Mouse (Mus musculus) layer of hippocampus, adult 18-20 months (tissue): ENCODE measurements at regions not wholly inside any gene's neighbourhood (a gene's known extent, or its start where the extent isn't known, plus 50 kb on each side); places are given as distances from the start of the nearest gene placed in this dataset.
A peak's percentile ranks its signal among the peaks of the same experiment; 100 is the strongest.

Experiments used
- DNase-seq, 2 experiments: peaks; one replicate each; pipeline ENCODE4 v3.0.0; 2022; ENCODE audit warnings: low spot score in 2 of 2

DNA sequence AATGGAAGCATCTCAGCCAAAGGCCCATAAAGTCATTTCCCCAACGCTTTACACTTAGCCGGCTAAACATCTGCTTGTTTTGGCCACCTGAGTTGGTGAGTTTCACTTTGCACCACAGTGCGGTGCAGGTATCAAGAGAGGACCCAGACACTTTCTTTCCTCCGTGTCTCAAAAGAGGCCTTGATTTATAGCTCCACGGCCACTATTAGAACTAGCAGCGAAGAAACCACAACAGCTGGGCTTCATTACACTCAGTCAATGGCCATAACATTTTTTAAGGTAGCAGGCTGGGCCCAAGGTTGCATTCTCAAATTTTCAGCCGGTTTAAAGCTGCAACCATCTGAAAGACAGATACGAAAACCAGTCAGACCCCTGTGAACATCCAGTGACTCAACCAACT, 103.4 kb downstream of the Mreg start:
- no peak for DNase-seq

DNA sequence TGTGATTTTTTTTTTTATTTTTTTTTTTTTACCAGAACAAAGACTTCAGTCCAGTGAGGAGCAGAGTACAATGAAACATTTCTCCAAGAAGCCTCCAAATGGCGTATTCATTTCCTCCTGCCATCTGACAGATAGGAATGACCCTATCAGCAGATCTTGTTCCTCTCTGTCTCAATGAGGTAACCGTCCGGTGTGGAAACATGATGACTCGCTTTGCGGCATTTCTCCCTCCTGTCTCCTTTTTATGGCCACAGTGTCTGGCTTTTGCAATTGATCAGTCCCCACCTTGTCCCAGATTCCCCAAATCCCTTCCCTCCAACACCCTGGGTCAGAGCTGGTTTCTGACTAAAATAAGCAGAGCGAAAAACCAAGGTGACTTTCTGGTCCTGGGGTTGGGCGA, 105.0 kb downstream of the Mreg start:
- no peak for DNase-seq

- DNase-seq = no peak
Observed at GRCm38 (mm10) chr1:72106655-72107054, 105.5 kb downstream of the Mreg start.

DNA sequence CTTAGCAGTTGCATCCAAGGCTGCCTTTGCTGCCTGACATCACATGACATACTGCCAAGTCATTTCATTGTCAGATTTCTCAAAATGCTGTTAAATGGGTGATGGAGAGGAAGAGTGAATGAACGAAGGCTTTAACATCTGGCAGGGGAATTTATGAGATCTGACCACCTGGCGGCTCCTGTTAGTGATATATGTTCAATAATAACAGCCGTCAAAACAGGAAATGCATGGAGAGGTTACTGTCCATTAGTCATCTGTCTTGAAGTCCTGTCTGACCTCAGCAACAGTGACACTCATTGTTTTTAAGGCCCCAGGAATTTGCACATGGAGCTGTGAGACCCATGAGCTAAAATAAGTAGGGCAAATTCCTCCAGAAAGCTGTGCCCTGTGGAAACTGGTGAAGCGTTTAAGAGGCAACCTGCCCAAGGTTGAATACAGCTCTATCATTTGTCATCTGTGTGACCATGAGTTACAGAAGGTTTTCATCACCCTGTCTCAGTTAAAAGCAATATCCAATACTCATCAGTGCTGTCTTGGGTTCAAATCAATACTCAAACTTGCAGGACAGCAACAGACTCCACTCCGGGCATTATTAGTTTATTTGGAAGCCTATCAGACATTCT, 106.6 kb downstream of the Mreg start:
- DNase-seq = no peak

DNA sequence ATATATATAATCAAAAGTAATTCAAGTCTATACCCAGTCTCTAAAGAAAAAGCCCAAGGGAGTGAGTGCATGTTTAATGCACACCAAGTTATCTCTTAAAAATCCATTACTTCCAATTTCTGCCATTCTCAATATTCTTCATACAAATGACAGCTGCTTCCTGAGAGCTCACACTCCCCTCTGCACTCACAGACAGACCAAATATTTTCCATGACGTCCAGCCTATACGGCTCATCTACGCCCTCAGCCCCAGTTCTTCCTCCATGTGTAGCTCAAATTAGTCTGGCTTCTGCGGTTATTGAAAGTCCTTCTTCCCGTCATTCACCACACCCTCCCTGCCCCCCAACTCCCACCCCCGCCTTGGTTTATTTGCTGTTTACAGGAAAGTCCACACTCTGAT, 108.1 kb downstream of the Mreg start:
- no peak for DNase-seq

GRCm38 (mm10) chr1:72103387-72103786, 108.7 kb downstream of the Mreg start:
- DNase-seq = no peak

- no peak for DNase-seq
Observed at GRCm38 (mm10) chr1:72099447-72099846, 112.7 kb downstream of the Mreg start.

DNA sequence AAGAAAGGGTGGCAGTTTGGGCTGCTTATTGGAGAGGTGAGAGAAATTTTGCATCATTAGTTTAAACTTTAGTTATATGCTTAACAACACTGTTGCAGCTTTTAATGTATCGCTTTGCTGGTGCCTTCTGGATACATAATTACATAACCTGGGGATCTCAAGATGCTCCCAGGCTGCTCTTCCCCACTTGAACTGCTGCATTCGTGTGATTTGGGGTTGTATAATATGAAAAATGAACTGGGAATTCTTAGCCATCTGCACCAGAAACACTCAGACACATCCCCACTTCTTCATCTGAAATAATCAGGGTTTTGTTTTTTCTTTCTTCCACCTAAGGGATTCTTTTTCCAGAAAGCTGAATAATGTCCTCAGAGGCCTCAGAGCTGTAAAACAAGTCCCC, 120.8 kb downstream of the Mreg start:
- peak in 1 of 2 experiments; percentile 12 for DNase-seq

DNA sequence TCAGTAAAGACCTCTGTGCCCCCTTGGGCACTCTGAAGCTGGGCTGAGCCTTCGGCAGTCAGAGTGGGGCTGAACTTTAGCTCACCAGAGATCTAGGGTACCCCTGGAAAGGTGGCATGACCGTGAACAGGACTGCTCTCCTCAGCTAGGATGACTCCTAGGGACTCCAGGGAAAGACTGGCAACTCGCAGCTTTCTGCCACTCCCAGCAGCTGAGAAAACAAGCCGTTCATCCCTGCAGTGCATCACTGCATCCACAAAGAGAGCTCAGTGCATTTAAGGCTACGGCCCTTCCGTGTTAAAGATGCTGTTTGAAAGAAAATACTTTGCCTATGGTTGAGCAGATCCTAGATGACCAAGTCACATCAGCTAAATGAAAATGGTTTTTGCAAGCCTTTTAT, 126.4 kb downstream of the Mreg start:
- no peak for DNase-seq

- no peak for DNase-seq
Observed at GRCm38 (mm10) chr1:72084219-72084618, 127.9 kb downstream of the Mreg start.

GRCm38 (mm10) chr1:72082366-72082765, 129.7 kb downstream of the Mreg start:
- DNase-seq = no peak

DNA sequence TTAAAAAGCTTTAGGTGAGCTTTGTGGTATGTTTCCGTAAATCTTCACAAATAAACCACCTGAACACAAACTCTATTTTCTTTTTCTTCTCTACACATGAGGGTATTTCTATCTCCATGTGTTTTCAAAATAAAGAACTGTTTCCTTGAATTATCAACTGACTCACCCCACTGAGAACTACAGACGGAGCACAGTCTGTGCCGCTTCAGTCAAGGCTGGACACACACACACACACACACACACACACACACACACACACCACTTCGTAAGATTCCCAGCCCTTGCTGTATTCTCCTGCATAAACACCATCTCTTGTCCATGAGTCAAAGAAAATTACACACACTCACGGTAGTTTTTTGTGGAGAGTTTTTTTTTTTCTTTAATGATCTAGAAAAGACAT, 130.3 kb downstream of the Mreg start:
- DNase-seq = no peak

GRCm38 (mm10) chr1:72078926-72079550, 133.1 kb downstream of the Mreg start:
- peak; percentile 40 to 63 for DNase-seq

DNA sequence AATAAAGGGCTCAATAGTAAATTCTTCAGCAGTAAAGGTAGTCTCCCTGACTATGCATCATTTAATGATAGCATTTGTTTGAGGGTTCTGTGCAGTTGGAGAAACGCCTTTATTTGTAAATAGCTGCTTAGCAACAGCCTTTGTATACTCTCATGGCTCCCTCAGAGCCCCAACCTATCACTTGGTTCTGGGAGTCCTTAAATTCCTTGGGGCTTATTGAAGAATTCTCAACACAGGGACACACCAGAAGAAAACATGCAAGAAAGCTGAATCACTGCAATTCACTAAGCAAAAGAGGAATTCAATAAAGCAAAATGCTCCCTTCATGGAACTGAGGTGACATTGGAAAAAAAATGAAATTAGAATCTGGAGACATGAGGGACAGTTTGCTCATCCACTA, 135.8 kb downstream of the Mreg start:
- DNase-seq = no peak

- no peak for DNase-seq
Observed at GRCm38 (mm10) chr1:72075464-72075863, 136.6 kb downstream of the Mreg start.

DNA sequence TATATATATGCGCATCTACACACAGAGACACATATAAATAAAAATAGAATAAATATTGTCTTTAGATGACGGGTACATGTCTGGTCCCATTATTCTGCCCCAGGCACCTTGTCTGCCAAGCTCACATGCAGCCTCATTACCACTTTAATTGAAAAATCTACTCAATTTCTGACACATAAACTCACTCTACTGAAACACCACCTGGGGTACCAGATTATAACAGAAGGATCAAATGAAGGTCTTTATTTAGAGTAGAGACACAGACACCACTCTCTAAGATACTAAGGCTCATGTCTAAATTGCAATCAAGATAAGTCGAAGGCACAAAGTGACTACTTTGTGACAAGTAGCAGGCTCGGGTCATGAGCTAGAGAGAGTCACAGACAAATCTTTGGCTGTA, 138.9 kb downstream of the Mreg start:
- no peak for DNase-seq

DNA sequence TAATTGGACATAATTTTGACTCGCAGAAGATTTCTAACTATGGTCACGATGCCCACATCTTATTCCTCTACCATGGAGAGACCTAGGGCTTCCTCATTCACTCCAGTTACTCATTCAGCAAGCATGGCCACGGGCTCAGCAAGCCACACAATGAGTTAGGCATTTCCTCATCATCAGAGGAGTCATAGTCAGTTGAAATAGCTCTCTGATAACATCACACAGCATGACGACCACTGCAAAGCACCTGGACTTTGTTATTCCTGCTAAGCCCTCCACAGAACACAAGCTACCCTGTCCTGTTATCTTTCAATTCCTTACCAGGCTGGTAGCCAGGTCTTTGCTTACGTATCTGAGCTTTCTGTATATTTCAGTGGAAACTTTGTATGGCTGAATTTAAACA, 141.6 kb downstream of the Mreg start:
- DNase-seq = no peak

- DNase-seq = no peak
Observed at GRCm38 (mm10) chr1:72069056-72069455, 143.1 kb downstream of the Mreg start.

DNA sequence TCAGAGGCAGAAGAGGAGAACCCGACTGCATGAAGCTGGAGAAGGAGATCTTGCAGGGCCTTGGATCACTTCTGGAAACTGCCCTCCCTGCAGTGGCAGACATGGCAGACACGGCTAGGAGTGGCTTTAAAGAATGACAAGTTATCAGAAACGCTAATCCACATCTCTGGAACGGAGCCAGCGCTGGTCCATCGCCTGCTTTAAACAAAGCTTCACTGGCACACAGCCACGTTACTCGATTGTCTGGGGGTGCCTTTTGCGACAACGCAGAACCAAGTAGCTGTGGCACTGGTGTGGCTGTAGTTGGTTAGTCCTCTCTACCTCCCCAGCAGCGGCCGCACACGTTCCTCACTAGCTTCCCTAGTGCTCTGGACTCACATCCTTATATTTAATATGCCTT, 147.0 kb downstream of the Mreg start:
- DNase-seq = no peak

DNA sequence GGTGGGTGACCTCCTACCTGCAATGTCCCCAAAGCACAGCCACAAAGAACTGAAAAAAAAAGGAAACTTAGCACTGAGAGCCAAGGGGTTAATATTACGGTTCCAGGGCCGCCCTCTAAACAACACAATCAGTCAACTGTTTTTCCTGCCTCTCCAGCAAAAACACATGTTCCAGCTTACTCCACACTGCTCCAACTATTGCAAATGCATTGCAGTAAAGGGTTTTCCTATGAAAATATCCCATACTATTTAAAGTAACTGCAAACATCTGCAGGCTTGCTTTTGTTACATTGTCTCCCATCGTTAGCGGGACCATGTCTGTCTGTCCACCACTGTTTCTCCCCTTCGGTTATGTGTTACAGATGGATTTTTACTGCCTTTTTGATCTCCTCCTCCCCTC, 151.7 kb downstream of the Mreg start:
- DNase-seq = no peak

GRCm38 (mm10) chr1:72058045-72058703, 153.9 kb downstream of the Mreg start:
- no peak for DNase-seq

GRCm38 (mm10) chr1:72054541-72054940, 157.6 kb downstream of the Mreg start:
- no peak for DNase-seq

GRCm38 (mm10) chr1:72050858-72051257, 161.2 kb downstream of the Mreg start:
- no peak for DNase-seq
